Mouse (Mus musculus): ENCODE results near the gene Bdnf. TPM values are rescaled to one million over a fixed set of nuclear protein-coding genes. Genes with fewer than 3 reads are reported as not detected.
A peak's percentile ranks its signal among the peaks of the same experiment; 100 is the strongest.

Bdnf gene
- 0.02 and 0.05 TPM in 2 replicates for polyA plus RNA-seq (2012; rRNA removed)

GRCm38 (mm10) chr2:109674532-109674931 lies at the start of gene Bdnf:
Bdnf (plus strand) TSS chr2:109674700.
- Histone ChIP-seq H3K4me1 (ENCODE audit: control insufficient read depth, insufficient read depth, low read length) (peaks cover 2% of the 10 kb centered on the region), H3K36me3 (ENCODE audit: control insufficient read depth, insufficient read depth, low read length) (no peaks in the 10 kb centered on the region)
- TF ChIP-seq POLR2A (IDR thresholded peaks at IDR 0.05; ENCODE audit: control insufficient read depth, low read depth, low read length) (no peak), CTCF (IDR thresholded peaks at IDR 0.05; ENCODE audit: control insufficient read depth, insufficient read depth, insufficient replicate concordance, low read depth, low read length) (no peak)

DNA sequence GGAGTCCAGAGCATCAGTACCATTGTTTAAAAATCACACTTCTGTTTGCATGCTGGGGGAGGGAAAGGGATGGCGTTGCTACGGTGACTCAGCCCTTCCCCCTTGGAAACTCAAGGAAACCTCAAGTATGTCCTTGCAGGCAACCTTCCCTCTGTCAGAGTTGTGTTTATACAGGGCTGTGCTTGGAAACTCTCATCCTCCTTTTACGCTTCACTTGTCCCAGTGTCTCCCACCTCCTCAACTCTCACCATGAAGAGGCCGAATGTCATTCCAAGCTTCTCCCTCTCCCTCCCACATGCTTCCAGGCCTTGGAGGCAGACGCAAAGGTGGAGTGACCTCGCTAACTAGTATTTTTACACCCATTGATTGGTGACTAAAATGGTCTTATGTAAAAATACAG lies 47.6 kb upstream of the Bdnf start:
- TF ChIP-seq POLR2A (IDR thresholded peaks at IDR 0.05; ENCODE audit: control insufficient read depth, low read depth, low read length) (no peak), CTCF (IDR thresholded peaks at IDR 0.05; ENCODE audit: control insufficient read depth, insufficient read depth, insufficient replicate concordance, low read depth, low read length) (no peak)

More at GRCm38 (mm10) chr2:109674532-109674931, at the start of gene Bdnf:
- Histone ChIP-seq H3K27me3 (ENCODE audit: control insufficient read depth, insufficient read depth, low read length) (peaks cover 4% of the 10 kb centered on the region), H3K4me3 (ENCODE audit: control insufficient read depth, low read depth, low read length) (peak within 1 kb of the TSS; percentile 12), H3K27ac (ENCODE audit: control insufficient read depth, insufficient read depth, low read depth, low read length) (no peak within 1 kb of the TSS)

DNA sequence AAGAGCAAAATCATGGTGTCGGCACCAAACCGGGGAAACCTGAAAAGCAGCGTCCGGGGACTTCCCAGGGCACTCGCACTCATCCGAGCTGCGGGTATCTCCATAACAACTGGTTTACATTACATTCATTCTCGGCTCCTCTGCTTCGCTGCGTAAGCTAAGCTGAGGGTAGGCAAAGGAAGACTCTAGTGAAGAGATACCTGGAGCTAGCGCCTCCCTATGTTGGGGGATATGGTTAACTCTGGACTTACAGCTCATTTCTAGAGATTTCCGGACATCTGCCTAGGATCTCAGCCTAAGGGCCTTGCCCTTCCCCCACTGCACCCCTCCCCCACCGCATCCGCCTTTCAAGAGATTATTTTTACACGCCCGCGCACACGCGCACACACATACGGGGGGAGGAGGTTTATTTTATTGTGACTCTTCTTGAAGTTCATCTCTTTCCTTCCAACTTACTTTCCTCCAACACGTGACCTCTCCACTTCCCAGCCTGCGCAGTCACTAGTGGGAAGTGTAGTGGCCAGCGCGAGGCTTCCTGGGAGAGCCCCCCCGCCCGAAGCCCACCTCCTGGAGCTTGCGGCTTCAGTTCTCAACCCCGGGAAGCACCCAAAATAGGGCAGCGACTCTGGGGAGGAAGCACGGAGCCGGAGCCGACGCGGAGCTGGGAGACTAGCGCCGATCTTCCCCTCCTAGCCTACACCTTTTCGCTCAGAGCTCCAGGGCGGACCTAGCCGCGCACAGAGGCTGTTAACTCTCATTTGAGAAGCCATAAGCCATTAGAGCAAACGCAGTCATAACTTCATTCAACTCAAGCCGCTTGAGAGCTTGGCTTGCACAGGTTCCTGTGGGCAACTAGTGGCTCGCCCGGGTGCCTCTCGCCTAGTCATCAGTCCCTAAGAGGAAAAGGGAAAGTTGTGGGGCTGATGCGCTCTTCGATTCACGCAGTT lies 718 bp upstream of the Bdnf start:
- H3K4me3 ChIP-seq (ENCODE audit: control insufficient read depth, low read depth, low read length): peak overlapping the region; percentile 12
- no peaks in the 10 kb centered on the region for H3K36me3 ChIP-seq (ENCODE audit: control insufficient read depth, insufficient read depth, low read length)
- H3K27ac ChIP-seq (ENCODE audit: control insufficient read depth, insufficient read depth, low read depth, low read length): no peak overlapping the region
- TF ChIP-seq POLR2A (IDR thresholded peaks at IDR 0.05; ENCODE audit: control insufficient read depth, low read depth, low read length): no peak
- no peak for TF ChIP-seq CTCF (IDR thresholded peaks at IDR 0.05; ENCODE audit: control insufficient read depth, insufficient read depth, insufficient replicate concordance, low read depth, low read length)
- H3K27me3 ChIP-seq (ENCODE audit: control insufficient read depth, insufficient read depth, low read length): peaks cover 4% of the 10 kb centered on the region
- H3K4me1 ChIP-seq (ENCODE audit: control insufficient read depth, insufficient read depth, low read length): peaks cover 2% of the 10 kb centered on the region

More for the DNA sequence above, 47.6 kb upstream of the Bdnf start:
- no peaks in the 10 kb centered on the region for H3K36me3 ChIP-seq (ENCODE audit: control insufficient read depth, insufficient read depth, low read length)
- no peaks in the 10 kb centered on the region for H3K4me1 ChIP-seq (ENCODE audit: control insufficient read depth, insufficient read depth, low read length)
- no peak overlapping the region for H3K27ac ChIP-seq (ENCODE audit: control insufficient read depth, insufficient read depth, low read depth, low read length)
- H3K27me3 ChIP-seq (ENCODE audit: control insufficient read depth, insufficient read depth, low read length): no peaks in the 10 kb centered on the region
- no peak overlapping the region for H3K4me3 ChIP-seq (ENCODE audit: control insufficient read depth, low read depth, low read length)

- no peak overlapping the region for H3K4me3 ChIP-seq (ENCODE audit: control insufficient read depth, low read depth, low read length)
- peaks cover 4% of the 10 kb centered on the region for H3K27me3 ChIP-seq (ENCODE audit: control insufficient read depth, insufficient read depth, low read length)
- H3K4me1 ChIP-seq (ENCODE audit: control insufficient read depth, insufficient read depth, low read length): peaks cover 2% of the 10 kb centered on the region
- no peaks in the 10 kb centered on the region for H3K36me3 ChIP-seq (ENCODE audit: control insufficient read depth, insufficient read depth, low read length)
- TF ChIP-seq POLR2A (IDR thresholded peaks at IDR 0.05; ENCODE audit: control insufficient read depth, low read depth, low read length): no peak
- TF ChIP-seq CTCF (IDR thresholded peaks at IDR 0.05; ENCODE audit: control insufficient read depth, insufficient read depth, insufficient replicate concordance, low read depth, low read length): no peak
- H3K27ac ChIP-seq (ENCODE audit: control insufficient read depth, insufficient read depth, low read depth, low read length): no peak overlapping the region
Measured at GRCm38 (mm10) chr2:109675051-109675450, 551 bp downstream of the Bdnf start.

DNA sequence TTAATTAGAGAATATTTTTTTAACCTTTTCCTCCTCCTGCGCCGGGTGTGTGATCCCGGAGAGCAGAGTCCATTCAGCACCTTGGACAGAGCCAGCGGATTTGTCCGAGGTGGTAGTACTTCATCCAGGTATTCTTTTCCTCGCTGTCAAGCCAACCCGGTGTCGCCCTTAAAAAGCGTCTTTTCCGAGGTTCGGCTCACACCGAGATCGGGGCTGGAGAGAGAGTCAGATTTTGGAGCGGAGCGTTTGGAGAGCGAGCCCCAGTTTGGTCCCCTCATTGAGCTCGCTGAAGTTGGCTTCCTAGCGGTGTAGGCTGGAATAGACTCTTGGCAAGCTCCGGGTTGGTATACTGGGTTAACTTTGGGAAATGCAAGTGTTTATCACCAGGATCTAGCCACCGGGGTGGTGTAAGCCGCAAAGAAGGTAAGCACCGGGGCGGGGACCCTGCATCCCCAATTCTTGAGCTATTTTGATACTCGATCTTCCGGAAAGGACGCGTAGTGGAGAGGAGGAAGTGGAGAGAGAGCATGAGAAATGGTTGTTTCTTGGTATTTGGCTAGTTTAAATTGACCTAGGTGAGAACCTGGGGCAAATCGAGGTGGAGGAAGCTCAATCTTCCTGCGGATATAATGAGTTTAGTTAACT lies 1.6 kb downstream of the Bdnf start:
- Histone ChIP-seq H3K27me3 (ENCODE audit: control insufficient read depth, insufficient read depth, low read length) (peaks cover 4% of the 10 kb centered on the region), H3K4me1 (ENCODE audit: control insufficient read depth, insufficient read depth, low read length) (peaks cover 2% of the 10 kb centered on the region), H3K27ac (ENCODE audit: control insufficient read depth, insufficient read depth, low read depth, low read length) (no peak overlapping the region), H3K4me3 (ENCODE audit: control insufficient read depth, low read depth, low read length) (no peak overlapping the region), H3K36me3 (ENCODE audit: control insufficient read depth, insufficient read depth, low read length) (no peaks in the 10 kb centered on the region)
- TF ChIP-seq POLR2A (IDR thresholded peaks at IDR 0.05; ENCODE audit: control insufficient read depth, low read depth, low read length) (no peak), CTCF (IDR thresholded peaks at IDR 0.05; ENCODE audit: control insufficient read depth, insufficient read depth, insufficient replicate concordance, low read depth, low read length) (no peak)

DNA sequence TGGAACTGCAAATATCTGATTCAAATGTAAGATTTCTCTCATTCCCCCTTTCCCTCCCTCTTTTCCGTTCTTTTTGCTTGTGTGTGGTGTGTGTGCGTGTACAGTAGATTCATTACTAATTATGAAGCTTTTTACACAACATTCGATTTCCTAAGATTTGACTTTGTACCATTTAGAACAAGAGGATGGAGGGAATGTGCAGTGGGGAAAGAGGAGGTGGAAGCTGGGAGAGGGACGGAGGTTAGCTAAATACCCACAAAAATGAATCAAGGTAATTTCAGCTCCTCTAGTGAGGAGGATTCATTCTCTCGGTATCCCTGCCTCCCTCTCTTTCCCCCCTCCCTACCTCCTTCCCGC lies 2.1 kb downstream of the Bdnf start:
- Histone ChIP-seq H3K27ac (ENCODE audit: control insufficient read depth, insufficient read depth, low read depth, low read length) (no peak overlapping the region), H3K36me3 (ENCODE audit: control insufficient read depth, insufficient read depth, low read length) (no peaks in the 10 kb centered on the region), H3K27me3 (ENCODE audit: control insufficient read depth, insufficient read depth, low read length) (peaks cover 4% of the 10 kb centered on the region), H3K4me3 (ENCODE audit: control insufficient read depth, low read depth, low read length) (no peak overlapping the region), H3K4me1 (ENCODE audit: control insufficient read depth, insufficient read depth, low read length) (peaks cover 2% of the 10 kb centered on the region)
- TF ChIP-seq POLR2A (IDR thresholded peaks at IDR 0.05; ENCODE audit: control insufficient read depth, low read depth, low read length) (no peak), CTCF (IDR thresholded peaks at IDR 0.05; ENCODE audit: control insufficient read depth, insufficient read depth, insufficient replicate concordance, low read depth, low read length) (no peak)
